Mouse (Mus musculus) cerebellum, adult 11 months (tissue): Measurements from ENCODE around the gene Gm5725.
"Not testable (repeated sequence)": the region's sequence is repeated elsewhere in the genome, so short reads cannot be mapped to it uniquely, and the experiment has no call there.

ENCODE experiments used
- DNase-seq: peaks from one replicate; pipeline ENCODE4 v3.0.0; 2022

Gm5725 gene

DNA sequence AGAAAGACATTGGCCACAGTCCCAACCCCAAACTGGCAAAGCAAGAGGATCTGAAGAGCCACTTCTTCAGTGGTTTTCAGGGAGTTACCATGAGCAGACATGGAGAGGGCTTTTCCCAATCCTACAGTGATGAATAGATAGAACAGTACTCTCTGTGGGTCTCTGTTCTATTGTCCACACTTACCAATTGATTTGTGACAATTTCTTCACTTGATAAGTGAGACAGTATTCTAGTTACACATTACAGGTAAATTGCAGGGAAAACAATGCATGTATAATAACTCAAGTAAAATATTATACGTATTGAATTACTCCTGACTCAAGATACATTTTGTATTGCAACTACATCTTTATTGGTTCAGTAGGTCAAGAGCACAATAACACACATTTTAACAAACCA lies at the start of gene Gm5725:
Gm5725 (minus strand) TSS at position 101 of the 400 bp plus-strand sequence.
- DNase-seq = not testable (repeated sequence)

DNA sequence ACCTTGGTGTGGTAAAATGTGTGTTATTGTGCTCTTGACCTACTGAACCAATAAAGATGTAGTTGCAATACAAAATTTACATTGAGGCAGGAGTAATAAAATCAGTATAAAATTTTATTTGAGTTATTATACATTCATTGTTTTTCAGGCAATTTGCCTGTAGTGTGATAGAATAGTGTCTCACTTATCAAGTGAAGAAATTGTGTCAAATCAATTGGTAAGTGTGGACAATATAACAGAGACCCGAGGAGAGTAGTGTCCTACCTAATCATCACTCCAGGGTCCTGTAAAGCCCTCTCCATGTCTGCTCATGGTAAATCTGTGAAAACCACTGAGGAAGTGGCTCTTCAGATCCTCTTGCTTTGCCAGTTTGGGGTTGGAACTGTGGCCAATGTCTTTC lies 12.0 kb downstream of the Gm5725 start, which contains the start of gene Vmn1r135:
Vmn1r135 (plus strand) TSS at position 301 of the 400 bp plus-strand sequence.
- not testable (repeated sequence) for DNase-seq

GRCm38 (mm10) chr7:21796628-21797027 lies 47.4 kb downstream of the Gm5725 start, which contains the start of gene Gm4177:
TSS of gene Gm4177 (minus strand) at chr7:21796728.
- DNase-seq = not testable (repeated sequence)
